Mouse (Mus musculus): Measurements from ENCODE around the gene Tpk1.

- no peak for TF ChIP-seq POLR2A (IDR thresholded peaks at IDR 0.05; ENCODE audit: low read depth, low read length)
- no peak for TF ChIP-seq CTCF (IDR thresholded peaks at IDR 0.05; ENCODE audit: extremely low read depth, insufficient read length, insufficient replicate concordance, low read depth, low read length)
Measured at GRCm38 (mm10) chr6:43649516-43649915, 16.6 kb downstream of the Tpk1 start.
